Mouse (Mus musculus) layer of hippocampus, adult 11-12 months (tissue): ENCODE measurements at regions not wholly inside any gene's neighbourhood (a gene's known extent, or its start where the extent isn't known, plus 50 kb on each side); places are given as distances from the start of the nearest gene placed in this dataset.
A peak's percentile ranks its signal among the peaks of the same experiment; 100 is the strongest.

Experiments
- DNase-seq: peaks from one replicate; pipeline ENCODE4 v3.0.0; 2022; ENCODE audit warnings: low spot score

GRCm38 (mm10) chr1:99369776-99370175 lies 402.8 kb upstream of the Cntnap5b start:
- DNase-seq, result peak; percentile 11

- DNase-seq, result peak; percentile 5
Observed at GRCm38 (mm10) chr1:99370346-99370940, 402.1 kb upstream of the Cntnap5b start.

- DNase-seq, result no peak
Observed at GRCm38 (mm10) chr1:99395813-99396212, 376.8 kb upstream of the Cntnap5b start.
